Mouse (Mus musculus) R1 (cell line): ENCODE measurements at regions not wholly inside any gene's neighbourhood (a gene's known extent, or its start where the extent isn't known, plus 50 kb on each side); places are given as distances from the start of the nearest gene placed in this dataset.

Experiments used
- DNase-seq: peaks from one replicate; pipeline ENCODE4 v3.0.0-alpha.2; 2018; ENCODE audit warnings: low read depth, low spot score

DNA sequence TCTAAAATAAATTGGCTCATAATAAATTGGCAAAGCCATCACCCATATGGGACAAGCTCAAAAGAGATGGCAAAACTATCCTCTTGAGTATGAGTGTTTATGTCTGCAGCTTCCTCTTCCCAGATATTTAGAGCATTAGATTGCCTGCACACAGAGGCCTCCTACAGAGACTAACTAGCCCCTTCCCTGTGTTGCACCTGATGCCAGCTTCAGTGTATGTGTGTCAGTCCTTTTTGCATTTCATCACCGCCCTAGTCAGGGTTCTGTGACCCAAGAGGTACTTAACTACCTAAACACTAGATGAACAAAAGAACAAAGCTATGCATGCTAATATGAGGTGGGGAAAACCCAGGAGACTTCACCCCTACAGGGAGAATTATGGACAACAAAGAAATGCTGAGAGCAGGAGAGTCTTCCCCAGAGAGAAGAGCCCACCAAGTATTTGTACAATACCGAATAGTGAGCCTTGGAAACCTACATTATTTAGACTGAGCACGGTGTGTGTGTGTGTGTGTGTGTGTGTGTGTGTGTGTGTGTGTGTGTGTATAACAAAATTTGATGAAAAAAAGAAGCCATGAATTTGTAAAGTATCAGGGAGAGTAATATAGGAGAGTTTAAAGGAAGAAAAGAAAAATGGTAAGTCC is 62.5 kb downstream of the Speer2 start:
- peak; percentile 5 for DNase-seq

GRCm38 (mm10) chr16:69796299-69796698 is 67.2 kb downstream of the Speer2 start:
- no peak for DNase-seq

GRCm38 (mm10) chr16:69790671-69791070 is 72.9 kb downstream of the Speer2 start:
- peak; percentile 71 for DNase-seq

GRCm38 (mm10) chr16:69770768-69771167 is 92.8 kb downstream of the Speer2 start:
- no peak for DNase-seq
